Mouse (Mus musculus) stomach, embryonic 14.5 days (tissue): ENCODE data around the gene Arid3b. TPM values are rescaled to one million over a fixed set of nuclear protein-coding genes. Genes with fewer than 3 reads are reported as not detected.
A peak's percentile ranks its signal among the peaks of the same experiment; 100 is the strongest.

ENCODE experiments used
- ATAC-seq: fragments of 200-750 bp; cut with Nextera tagmentation; 2 replicates; pipeline ENCODE4 v1.8.0; 2017; ENCODE audit warnings: low read depth, moderate TSS enrichment; ENCODE audit not compliant: insufficient number of reproducible peaks, insufficient read depth, low FRiP score
- H3K27ac ChIP-seq: fragments of 300-500 bp; sonication (generic); 2 replicates; pipeline ENCODE4 v1.5.1; 2014; ENCODE audit warnings: mild to moderate bottlenecking, low read length, moderate library complexity, mixed read lengths
- H3K27me3 ChIP-seq: fragments of 300-500 bp; sonication (generic); 2 replicates; pipeline ENCODE4 v1.6.1; 2014; ENCODE audit warnings: low read length, control low read depth, mixed read lengths; ENCODE audit not compliant: control insufficient read depth, insufficient read depth
- H3K36me3 ChIP-seq: fragments of 300-500 bp; sonication (generic); 2 replicates; pipeline ENCODE4 v1.6.1; 2014; ENCODE audit warnings: mild to moderate bottlenecking, control low read depth, low read length, moderate library complexity, mixed read lengths; ENCODE audit not compliant: control insufficient read depth, insufficient read depth
- H3K4me1 ChIP-seq: fragments of 300-500 bp; sonication (generic); 2 replicates; pipeline ENCODE4 v1.6.1; 2014; ENCODE audit warnings: low read length, control low read depth, mixed read lengths; ENCODE audit not compliant: control insufficient read depth, insufficient read depth
- H3K4me2 ChIP-seq: fragments of 300-500 bp; sonication (generic); replicated peaks from 2 replicates; pipeline ENCODE4 v1.6.1; 2014; ENCODE audit warnings: low read depth, low read length, control low read depth
- H3K4me3 ChIP-seq: fragments of 300-500 bp; sonication (generic); 2 replicates; pipeline ENCODE4 v1.5.1; 2014; ENCODE audit warnings: low read depth, low read length, control low read depth
- H3K9ac ChIP-seq: fragments of 300-500 bp; sonication (generic); replicated peaks from 2 replicates; pipeline ENCODE4 v1.6.1; 2014; ENCODE audit warnings: low read depth, mild to moderate bottlenecking, control low read depth, low read length, moderate library complexity, mixed read lengths
- H3K9me3 ChIP-seq: fragments of 300-500 bp; sonication (generic); 2 replicates; pipeline ENCODE4 v1.6.1; 2016; ENCODE audit warnings: low read depth, low read length, control low read depth; ENCODE audit not compliant: control insufficient read depth
- WGBS: fragments of 180-500 bp; shearing (Covaris S2); extraction: QIAGEN DNeasy Blood & Tissue Kit; methylation state at CpG from one replicate; pipeline ENCODE4 v1.1.7; 2014; 5-methylcytosine and 5-hydroxymethylcytosine counted together
- polyA plus RNA-seq: library from polyadenylated mRNA; unstranded; fragments of >200 nt; fragmentation: Nextera tagmentation; extraction: Ambion mirVana; gene quantifications from 2 replicates; pipeline ENCODE4 v1.2.1, GENCODE M21; 2014

Arid3b gene
- polyA plus RNA-seq, 1 experiment from 2014 or later: 8.5 TPM

DNA sequence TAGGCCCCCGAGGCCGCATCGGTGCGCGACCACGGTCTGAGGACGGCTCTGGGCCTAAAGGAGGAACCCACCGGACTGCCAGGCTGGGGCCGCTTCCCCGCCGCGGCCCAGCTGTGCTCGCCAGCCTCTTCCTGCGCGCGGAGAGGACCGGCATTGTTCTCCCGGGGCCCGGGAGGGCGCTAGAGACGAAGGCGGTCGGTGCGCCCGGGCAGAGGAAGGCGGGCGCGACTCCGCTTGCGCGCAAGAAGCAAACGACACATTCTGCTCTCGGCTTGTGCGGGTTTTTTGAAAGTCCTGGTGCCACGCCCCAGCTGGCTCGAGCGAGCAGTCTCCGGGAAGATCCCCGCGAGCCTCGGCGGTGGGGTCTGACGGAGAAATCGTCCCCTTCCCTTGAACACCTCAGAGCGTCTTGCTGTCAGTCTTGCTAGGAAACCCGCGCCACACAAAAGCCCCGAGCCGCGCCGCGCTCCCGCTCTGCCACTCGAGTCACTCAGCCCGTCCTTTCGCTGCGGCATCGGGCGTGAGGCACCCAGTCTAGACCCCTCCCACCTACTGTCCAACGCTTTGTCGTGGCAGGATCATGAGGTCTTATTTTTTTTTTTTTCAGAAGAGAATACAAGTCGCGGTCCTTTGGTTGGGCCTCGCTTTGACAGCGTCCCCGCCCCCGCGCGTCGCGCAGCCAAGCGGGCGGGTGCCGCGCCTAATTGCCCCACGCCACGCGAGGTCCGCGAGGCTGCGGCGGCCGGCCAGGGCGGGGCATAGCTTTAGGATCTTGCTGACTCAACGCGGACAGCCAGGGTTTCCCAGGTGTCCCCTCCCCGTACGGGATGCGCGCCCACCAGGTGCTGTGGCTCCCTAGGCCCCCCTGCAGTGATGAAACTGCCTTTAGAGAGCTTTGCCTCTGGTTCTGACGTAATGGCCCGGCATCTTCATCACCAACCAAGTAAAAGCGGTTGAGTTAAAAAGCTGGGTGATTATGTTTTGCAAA is 70.9 kb downstream of the Arid3b start, which contains the start of gene Clk3:
Gene Clk3, minus strand, starts transcription at position 497 of the 988 bp plus-strand sequence.
- H3K27ac ChIP-seq: peak within 1 kb of the TSS; percentile 98
- no peaks in the 10 kb centered on the region for H3K9me3 ChIP-seq
- peak within 1 kb of the TSS; percentile 94 for H3K4me3 ChIP-seq
- H3K27me3 ChIP-seq: no peaks in the 10 kb centered on the region
- no peak; the same call in none of the 2 replicates for ATAC-seq
- peak within 1 kb of the TSS; percentile 94 for H3K9ac ChIP-seq
- H3K4me2 ChIP-seq: peak within 1 kb of the TSS; percentile 96
- peaks cover 32% of the 10 kb centered on the region; the same call in 1 of the 2 replicates for H3K4me1 ChIP-seq
- under 1% methylated on average over 90 of the region's 93 CpGs for WGBS
- H3K36me3 ChIP-seq: peaks cover 12% of the 10 kb centered on the region

DNA sequence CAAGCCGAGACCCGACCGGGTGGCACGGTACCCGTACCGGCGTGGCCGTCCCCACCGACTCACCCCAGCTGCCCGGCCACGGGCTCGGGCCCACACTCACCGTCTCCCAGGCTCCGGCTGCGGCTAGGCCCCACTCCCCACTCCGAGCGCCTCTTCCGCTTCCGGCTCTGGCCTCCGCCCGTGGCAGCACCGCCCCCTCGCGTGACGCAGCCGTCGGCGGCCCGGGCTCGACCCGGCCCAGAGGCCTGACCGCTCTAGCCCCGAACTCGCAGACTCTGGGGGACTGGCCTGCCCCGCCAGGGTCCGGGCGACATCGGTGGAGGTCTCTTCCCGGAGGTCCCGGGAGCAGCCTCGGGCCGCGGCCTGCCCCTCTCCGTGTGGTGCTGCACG is 71.6 kb downstream of the Arid3b start:
- no peaks in the 10 kb centered on the region for H3K9me3 ChIP-seq
- H3K27me3 ChIP-seq: no peaks in the 10 kb centered on the region
- ATAC-seq: peak; percentile 90
- H3K4me3 ChIP-seq: peak overlapping the region; percentile 94
- WGBS: under 1% methylated on average over 37 of the region's 45 CpGs
- H3K27ac ChIP-seq: peak overlapping the region; percentile 98
- H3K36me3 ChIP-seq: peaks cover 19% of the 10 kb centered on the region
- peak overlapping the region; percentile 96 for H3K4me2 ChIP-seq
- peak overlapping the region; percentile 94 for H3K9ac ChIP-seq
- H3K4me1 ChIP-seq: peaks cover 32% of the 10 kb centered on the region; the same call in 1 of the 2 replicates

DNA sequence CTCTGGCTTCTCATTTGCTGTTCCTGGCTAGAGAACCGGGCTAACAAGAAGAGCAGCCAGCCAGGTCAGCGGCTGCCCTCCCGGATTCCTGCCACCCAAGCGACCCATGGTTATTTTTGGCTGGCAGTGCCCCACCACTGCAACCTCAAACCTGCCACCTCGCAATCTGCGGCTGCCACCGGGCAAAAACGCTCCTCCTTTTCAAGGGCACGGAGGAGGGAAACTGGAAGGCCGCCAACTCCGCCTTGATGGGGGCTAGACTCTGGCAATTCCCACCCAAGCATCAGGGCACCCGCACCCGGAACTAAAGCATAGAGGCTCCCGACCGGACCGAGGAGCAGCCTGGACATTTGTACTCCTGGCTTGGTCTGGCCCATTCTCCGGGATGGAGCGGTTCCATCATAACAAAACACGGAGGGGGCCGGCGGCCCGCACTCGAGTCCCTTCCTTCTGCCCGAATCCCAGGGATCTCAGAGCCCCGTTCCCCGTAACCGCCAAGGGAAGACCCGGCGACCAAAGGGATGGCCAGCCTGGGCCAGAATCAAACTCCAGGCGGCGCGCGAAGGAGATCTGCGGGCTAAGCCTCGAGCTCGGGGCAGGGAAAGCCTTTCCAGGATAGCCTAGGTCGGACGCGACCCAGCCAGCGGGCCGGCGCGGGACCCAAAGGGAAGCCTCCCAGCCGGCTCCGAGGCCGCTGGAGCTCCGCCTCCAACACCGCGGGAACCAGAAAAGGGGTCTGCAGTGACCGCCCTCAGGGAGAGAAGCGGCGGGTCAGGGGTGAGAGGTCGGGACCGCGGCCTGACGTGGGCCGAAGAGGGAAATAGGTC is 72.2 kb downstream of the Arid3b start:
- under 1% methylated on average over 57 of the region's 57 CpGs for WGBS
- Histone ChIP-seq H3K27ac (peak overlapping the region; percentile 98), H3K27me3 (no peaks in the 10 kb centered on the region), H3K4me2 (peak overlapping the region; percentile 96), H3K36me3 (peaks cover 23% of the 10 kb centered on the region), H3K4me1 (peaks cover 32% of the 10 kb centered on the region; the same call in 1 of the 2 replicates), H3K9me3 (no peaks in the 10 kb centered on the region), H3K4me3 (peak overlapping the region; percentile 94), H3K9ac (peak overlapping the region; percentile 94)
- ATAC-seq: peak; percentile 57

DNA sequence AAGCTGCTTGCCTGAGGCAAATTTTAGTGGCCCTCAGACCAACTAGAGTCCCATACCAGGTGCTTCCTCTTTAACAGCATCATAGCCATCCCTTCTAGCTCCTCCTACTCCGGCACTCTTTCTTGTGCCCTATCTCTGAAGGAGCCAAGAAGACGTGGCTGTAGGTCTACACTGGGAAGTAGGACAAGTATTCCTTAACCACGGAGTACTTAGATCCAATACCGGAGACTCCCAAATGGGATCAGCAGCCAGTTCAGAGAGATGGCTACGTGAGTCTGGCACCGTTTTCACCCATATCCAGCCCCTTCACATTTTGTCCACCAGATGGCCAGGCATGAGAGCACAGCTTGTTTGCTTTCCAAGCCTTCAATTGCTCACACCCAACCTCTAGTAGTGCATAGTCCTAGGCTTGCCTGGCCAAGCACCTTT is 74.0 kb downstream of the Arid3b start:
- Histone ChIP-seq H3K27ac (no peak overlapping the region), H3K4me3 (no peak overlapping the region)
- WGBS: 58% methylated on average over 6 of the region's 6 CpGs

DNA sequence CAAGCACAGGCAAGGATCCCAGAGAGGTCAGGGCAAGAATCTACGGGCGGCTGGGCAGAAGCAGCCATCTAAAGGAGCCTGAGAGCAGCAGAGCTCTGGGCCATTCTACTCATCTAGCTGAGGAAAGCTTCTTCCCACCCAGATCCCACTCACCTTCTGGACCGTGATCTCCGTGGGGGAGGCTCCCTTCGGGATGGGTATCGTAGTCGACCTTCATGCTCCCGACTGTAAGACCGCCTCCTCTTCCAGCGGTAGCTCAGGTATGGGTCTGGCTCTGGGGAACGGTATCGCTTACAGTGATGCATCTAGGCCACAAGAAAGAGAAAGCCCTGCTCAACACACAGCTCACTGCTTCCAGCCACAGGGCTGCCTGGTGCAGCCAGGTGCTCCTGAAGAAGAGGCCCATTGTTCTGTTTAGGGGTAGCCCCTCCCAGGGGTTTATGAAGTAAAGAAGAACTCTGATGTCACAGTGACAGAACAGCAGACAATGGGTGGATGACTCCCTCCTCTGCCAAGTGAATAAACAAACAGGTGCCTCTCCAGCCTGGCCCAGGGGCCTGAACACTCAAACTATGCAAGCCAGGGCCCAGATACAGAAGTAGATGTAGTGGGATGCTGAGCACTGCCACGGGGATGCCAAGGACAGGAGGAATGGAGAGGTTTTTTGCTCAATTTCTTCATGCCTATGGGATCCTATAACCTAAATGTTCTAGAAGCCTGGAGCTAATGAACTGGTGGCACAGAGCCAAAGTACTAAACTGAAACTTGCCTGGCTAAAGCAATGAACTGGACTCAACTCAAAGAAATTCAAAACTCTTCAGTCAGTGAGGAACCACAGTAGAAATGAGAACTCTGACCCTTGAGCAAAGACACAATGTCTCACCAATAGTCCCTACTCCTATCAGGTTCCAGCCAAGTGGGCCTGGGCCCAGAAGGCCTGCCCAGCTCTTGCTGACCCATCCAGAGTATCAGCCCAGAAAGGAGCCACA is 74.7 kb downstream of the Arid3b start:
- peaks cover 48% of the 10 kb centered on the region for H3K36me3 ChIP-seq

More for the DNA sequence above, 74.0 kb downstream of the Arid3b start:
- H3K4me2 ChIP-seq: peak overlapping the region; percentile 13; the same call in 1 of the 2 replicates
- H3K9me3 ChIP-seq: no peaks in the 10 kb centered on the region
- peaks cover 40% of the 10 kb centered on the region for H3K36me3 ChIP-seq
- peaks cover 32% of the 10 kb centered on the region; the same call in 1 of the 2 replicates for H3K4me1 ChIP-seq
- H3K9ac ChIP-seq: no peak overlapping the region
- H3K27me3 ChIP-seq: no peaks in the 10 kb centered on the region
- no peak for ATAC-seq

DNA sequence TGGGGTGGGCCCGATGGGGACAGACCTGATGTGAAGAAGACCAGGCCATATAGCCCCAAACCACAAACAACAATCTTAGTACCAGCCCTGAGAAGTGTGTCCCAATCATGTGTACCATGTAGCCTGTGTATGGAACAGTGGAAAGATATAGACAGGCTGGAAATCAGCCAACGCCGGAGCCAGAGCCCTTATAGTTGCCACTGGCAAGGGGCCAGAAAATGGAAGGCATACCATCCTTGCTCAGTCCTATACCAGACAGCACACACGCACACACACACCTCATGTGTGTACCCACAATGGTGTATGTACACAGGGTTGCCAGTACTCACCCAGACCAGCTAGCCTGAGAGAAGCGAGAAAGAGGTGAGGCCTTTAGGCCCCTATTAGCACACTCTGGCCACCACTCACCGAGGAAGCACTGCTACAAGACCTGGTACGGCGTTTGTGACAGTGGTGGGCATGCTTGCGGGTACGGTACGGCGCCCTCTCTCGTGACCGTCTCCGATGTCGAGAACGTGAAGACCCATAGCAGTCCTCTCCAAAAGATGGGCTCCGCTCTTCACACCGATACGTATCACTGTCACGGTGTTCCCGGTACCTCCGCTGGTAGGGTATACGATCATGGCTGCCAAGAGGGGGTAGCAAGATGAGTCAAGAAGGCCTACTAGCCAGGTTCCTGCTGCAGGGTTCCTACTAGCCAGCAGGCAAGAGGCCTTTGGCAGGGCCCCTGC is 76.0 kb downstream of the Arid3b start:
- no peak overlapping the region for H3K9ac ChIP-seq
- peaks cover 25% of the 10 kb centered on the region; the same call in 1 of the 2 replicates for H3K4me1 ChIP-seq
- no peak overlapping the region for H3K4me2 ChIP-seq
- no peaks in the 10 kb centered on the region for H3K27me3 ChIP-seq
- no peaks in the 10 kb centered on the region for H3K9me3 ChIP-seq
- no peak overlapping the region for H3K4me3 ChIP-seq
- no peak overlapping the region for H3K27ac ChIP-seq
- no peak for ATAC-seq
- WGBS: 95% methylated on average over 24 of the region's 24 CpGs
- H3K36me3 ChIP-seq: peaks cover 56% of the 10 kb centered on the region

More for the DNA sequence above, 74.7 kb downstream of the Arid3b start:
- H3K9me3 ChIP-seq: no peaks in the 10 kb centered on the region
- no peak overlapping the region for H3K4me2 ChIP-seq
- no peak for ATAC-seq
- H3K27me3 ChIP-seq: no peaks in the 10 kb centered on the region
- no peak overlapping the region for H3K27ac ChIP-seq
- no peak overlapping the region for H3K4me3 ChIP-seq
- no peak overlapping the region for H3K9ac ChIP-seq
- 91% methylated on average over 13 of the region's 13 CpGs for WGBS
- H3K4me1 ChIP-seq: peaks cover 32% of the 10 kb centered on the region; the same call in 1 of the 2 replicates

DNA sequence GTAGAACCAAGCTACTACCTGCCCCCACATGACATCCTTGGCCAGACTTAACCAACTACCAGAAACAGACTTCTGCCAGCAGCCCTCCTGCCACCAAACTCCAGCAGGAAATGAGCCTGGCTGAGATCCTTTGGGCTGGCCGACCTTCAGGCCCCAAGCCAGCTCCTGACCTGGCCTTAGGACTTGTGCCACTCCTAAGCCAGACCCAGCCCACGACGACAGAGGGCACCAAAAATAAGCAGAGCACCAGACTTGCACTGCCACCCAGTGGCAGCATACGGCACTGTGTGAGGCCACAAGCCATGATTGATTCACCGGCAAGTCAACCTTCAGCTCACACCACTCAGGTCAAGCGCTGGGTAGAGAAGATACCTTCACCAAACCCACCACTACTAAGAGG is 77.3 kb downstream of the Arid3b start:
- H3K4me2 ChIP-seq: no peak overlapping the region
- no peak overlapping the region for H3K4me3 ChIP-seq
- ATAC-seq: 0 out of 2 replicates have a peak, but pooled peaks have one; percentile 17
- 27% methylated on average over 6 of the region's 6 CpGs for WGBS
- H3K4me1 ChIP-seq: peaks cover 25% of the 10 kb centered on the region; the same call in 1 of the 2 replicates
- H3K36me3 ChIP-seq: peaks cover 69% of the 10 kb centered on the region
- H3K27me3 ChIP-seq: no peaks in the 10 kb centered on the region
- H3K9me3 ChIP-seq: no peaks in the 10 kb centered on the region
- no peak overlapping the region for H3K27ac ChIP-seq
- no peak overlapping the region for H3K9ac ChIP-seq
